Mouse (Mus musculus): ENCODE measurements around the gene Adgrb3. TPM values are rescaled to one million over a fixed set of nuclear protein-coding genes. Genes with fewer than 3 reads are reported as not detected.

Adgrb3 gene
- polyA plus RNA-seq, 1 experiment from 2014 or later: 0.58 TPM

- no peak overlapping the region for H3K27ac ChIP-seq (replicated peaks in 1 of 2; ENCODE audit: control insufficient read depth in 1 of 2, insufficient read depth in 1 of 2, low read depth in 2 of 2, low read length in 2 of 2)
- H3K9me3 ChIP-seq (ENCODE audit: control insufficient read depth, low read length): no peaks in the 10 kb centered on the region
- no peak for ATAC-seq (ENCODE audit: insufficient number of reproducible peaks, insufficient read depth, low FRiP score, low read depth)
- no peak overlapping the region for H3K4me3 ChIP-seq (ENCODE audit: control insufficient read depth in 1 of 2, insufficient read depth in 1 of 2, low read depth in 1 of 2, low read length in 2 of 2)
- H3K36me3 ChIP-seq (ENCODE audit: control insufficient read depth, insufficient read depth, low read length): no peaks in the 10 kb centered on the region
- no peak overlapping the region for H3K4me2 ChIP-seq (ENCODE audit: low read length)
- H3K9ac ChIP-seq (ENCODE audit: low read length): no peak overlapping the region
- H3K27me3 ChIP-seq (ENCODE audit: control insufficient read depth, insufficient read depth, low read length): no peaks in the 10 kb centered on the region
- WGBS: 81% methylated on average over 5 of the region's 5 CpGs
- no peaks in the 10 kb centered on the region for H3K4me1 ChIP-seq (ENCODE audit: control insufficient read depth in 2 of 2, insufficient read depth in 2 of 2, low read length in 2 of 2)
Observed at GRCm38 (mm10) chr1:25729844-25730243, 99.7 kb downstream of the Adgrb3 start.

- Histone ChIP-seq H3K27me3 (ENCODE audit: control insufficient read depth, insufficient read depth, low read length) (no peaks in the 10 kb centered on the region), H3K4me1 (ENCODE audit: control insufficient read depth in 2 of 2, insufficient read depth in 2 of 2, low read length in 2 of 2) (no peaks in the 10 kb centered on the region), H3K9ac (ENCODE audit: low read length) (no peak overlapping the region), H3K4me2 (ENCODE audit: low read length) (no peak overlapping the region), H3K4me3 (ENCODE audit: control insufficient read depth in 1 of 2, insufficient read depth in 1 of 2, low read depth in 1 of 2, low read length in 2 of 2) (no peak overlapping the region), H3K36me3 (ENCODE audit: control insufficient read depth, insufficient read depth, low read length) (no peaks in the 10 kb centered on the region), H3K27ac (replicated peaks in 1 of 2; ENCODE audit: control insufficient read depth in 1 of 2, insufficient read depth in 1 of 2, low read depth in 2 of 2, low read length in 2 of 2) (no peak overlapping the region), H3K9me3 (ENCODE audit: control insufficient read depth, low read length) (no peaks in the 10 kb centered on the region)
- ATAC-seq (ENCODE audit: insufficient number of reproducible peaks, insufficient read depth, low FRiP score, low read depth): no peak
- WGBS: 50% methylated on average over 1 of the region's 1 CpGs
Observed at GRCm38 (mm10) chr1:25711474-25711873, 118.0 kb downstream of the Adgrb3 start.

GRCm38 (mm10) chr1:25706299-25706698 is 123.2 kb downstream of the Adgrb3 start:
- 73% methylated on average over 2 of the region's 2 CpGs for WGBS
- H3K4me1 ChIP-seq (ENCODE audit: control insufficient read depth in 2 of 2, insufficient read depth in 2 of 2, low read length in 2 of 2): no peaks in the 10 kb centered on the region
- ATAC-seq (ENCODE audit: insufficient number of reproducible peaks, insufficient read depth, low FRiP score, low read depth): no peak

GRCm38 (mm10) chr1:25698702-25699250 is 130.7 kb downstream of the Adgrb3 start:
- no peak overlapping the region for H3K4me2 ChIP-seq (ENCODE audit: low read length)
- no peaks in the 10 kb centered on the region for H3K4me1 ChIP-seq (ENCODE audit: control insufficient read depth in 2 of 2, insufficient read depth in 2 of 2, low read length in 2 of 2)
- H3K9ac ChIP-seq (ENCODE audit: low read length): no peak overlapping the region
- no peaks in the 10 kb centered on the region for H3K36me3 ChIP-seq (ENCODE audit: control insufficient read depth, insufficient read depth, low read length)
- 75% methylated on average over 6 of the region's 6 CpGs for WGBS
- no peak overlapping the region for H3K4me3 ChIP-seq (ENCODE audit: control insufficient read depth in 1 of 2, insufficient read depth in 1 of 2, low read depth in 1 of 2, low read length in 2 of 2)
- no peak for ATAC-seq (ENCODE audit: insufficient number of reproducible peaks, insufficient read depth, low FRiP score, low read depth)
- no peak overlapping the region for H3K27ac ChIP-seq (replicated peaks in 1 of 2; ENCODE audit: control insufficient read depth in 1 of 2, insufficient read depth in 1 of 2, low read depth in 2 of 2, low read length in 2 of 2)
- no peaks in the 10 kb centered on the region for H3K9me3 ChIP-seq (ENCODE audit: control insufficient read depth, low read length)
- H3K27me3 ChIP-seq (ENCODE audit: control insufficient read depth, insufficient read depth, low read length): no peaks in the 10 kb centered on the region

More at GRCm38 (mm10) chr1:25706299-25706698, 123.2 kb downstream of the Adgrb3 start:
- Histone ChIP-seq H3K4me3 (ENCODE audit: control insufficient read depth in 1 of 2, insufficient read depth in 1 of 2, low read depth in 1 of 2, low read length in 2 of 2) (no peak overlapping the region), H3K27me3 (ENCODE audit: control insufficient read depth, insufficient read depth, low read length) (no peaks in the 10 kb centered on the region), H3K9ac (ENCODE audit: low read length) (no peak overlapping the region), H3K27ac (replicated peaks in 1 of 2; ENCODE audit: control insufficient read depth in 1 of 2, insufficient read depth in 1 of 2, low read depth in 2 of 2, low read length in 2 of 2) (no peak overlapping the region), H3K4me2 (ENCODE audit: low read length) (no peak overlapping the region), H3K36me3 (ENCODE audit: control insufficient read depth, insufficient read depth, low read length) (no peaks in the 10 kb centered on the region), H3K9me3 (ENCODE audit: control insufficient read depth, low read length) (no peaks in the 10 kb centered on the region)

- Histone ChIP-seq H3K36me3 (ENCODE audit: control insufficient read depth, insufficient read depth, low read length) (no peaks in the 10 kb centered on the region), H3K27ac (replicated peaks in 1 of 2; ENCODE audit: control insufficient read depth in 1 of 2, insufficient read depth in 1 of 2, low read depth in 2 of 2, low read length in 2 of 2) (no peak overlapping the region), H3K4me1 (ENCODE audit: control insufficient read depth in 2 of 2, insufficient read depth in 2 of 2, low read length in 2 of 2) (no peaks in the 10 kb centered on the region), H3K9me3 (ENCODE audit: control insufficient read depth, low read length) (no peaks in the 10 kb centered on the region), H3K9ac (ENCODE audit: low read length) (no peak overlapping the region), H3K27me3 (ENCODE audit: control insufficient read depth, insufficient read depth, low read length) (no peaks in the 10 kb centered on the region), H3K4me3 (ENCODE audit: control insufficient read depth in 1 of 2, insufficient read depth in 1 of 2, low read depth in 1 of 2, low read length in 2 of 2) (no peak overlapping the region), H3K4me2 (ENCODE audit: low read length) (no peak overlapping the region)
- WGBS: 64% methylated on average over 4 of the region's 4 CpGs
- ATAC-seq (ENCODE audit: insufficient number of reproducible peaks, insufficient read depth, low FRiP score, low read depth): no peak
Observed at GRCm38 (mm10) chr1:25697179-25697578, 132.3 kb downstream of the Adgrb3 start.

- Histone ChIP-seq H3K27me3 (ENCODE audit: control insufficient read depth, insufficient read depth, low read length) (no peaks in the 10 kb centered on the region), H3K4me1 (ENCODE audit: control insufficient read depth in 2 of 2, insufficient read depth in 2 of 2, low read length in 2 of 2) (no peaks in the 10 kb centered on the region), H3K4me3 (ENCODE audit: control insufficient read depth in 1 of 2, insufficient read depth in 1 of 2, low read depth in 1 of 2, low read length in 2 of 2) (no peak overlapping the region), H3K9ac (ENCODE audit: low read length) (no peak overlapping the region), H3K27ac (replicated peaks in 1 of 2; ENCODE audit: control insufficient read depth in 1 of 2, insufficient read depth in 1 of 2, low read depth in 2 of 2, low read length in 2 of 2) (no peak overlapping the region), H3K4me2 (ENCODE audit: low read length) (no peak overlapping the region), H3K36me3 (ENCODE audit: control insufficient read depth, insufficient read depth, low read length) (no peaks in the 10 kb centered on the region), H3K9me3 (ENCODE audit: control insufficient read depth, low read length) (no peaks in the 10 kb centered on the region)
- no peak for ATAC-seq (ENCODE audit: insufficient number of reproducible peaks, insufficient read depth, low FRiP score, low read depth)
- 64% methylated on average over 3 of the region's 3 CpGs for WGBS
Observed at GRCm38 (mm10) chr1:25696771-25697170, 132.7 kb downstream of the Adgrb3 start.

GRCm38 (mm10) chr1:25682118-25682517 is 147.4 kb downstream of the Adgrb3 start:
- Histone ChIP-seq H3K9me3 (ENCODE audit: control insufficient read depth, low read length) (no peaks in the 10 kb centered on the region), H3K9ac (ENCODE audit: low read length) (no peak overlapping the region), H3K4me1 (ENCODE audit: control insufficient read depth in 2 of 2, insufficient read depth in 2 of 2, low read length in 2 of 2) (no peaks in the 10 kb centered on the region), H3K36me3 (ENCODE audit: control insufficient read depth, insufficient read depth, low read length) (no peaks in the 10 kb centered on the region), H3K27me3 (ENCODE audit: control insufficient read depth, insufficient read depth, low read length) (no peaks in the 10 kb centered on the region), H3K4me3 (ENCODE audit: control insufficient read depth in 1 of 2, insufficient read depth in 1 of 2, low read depth in 1 of 2, low read length in 2 of 2) (no peak overlapping the region), H3K4me2 (ENCODE audit: low read length) (no peak overlapping the region), H3K27ac (replicated peaks in 1 of 2; ENCODE audit: control insufficient read depth in 1 of 2, insufficient read depth in 1 of 2, low read depth in 2 of 2, low read length in 2 of 2) (no peak overlapping the region)
- no peak for ATAC-seq (ENCODE audit: insufficient number of reproducible peaks, insufficient read depth, low FRiP score, low read depth)
- 61% methylated on average over 3 of the region's 3 CpGs for WGBS

GRCm38 (mm10) chr1:25679656-25680055 is 149.9 kb downstream of the Adgrb3 start:
- H3K27ac ChIP-seq (replicated peaks in 1 of 2; ENCODE audit: control insufficient read depth in 1 of 2, insufficient read depth in 1 of 2, low read depth in 2 of 2, low read length in 2 of 2): no peak overlapping the region
- no peak overlapping the region for H3K4me3 ChIP-seq (ENCODE audit: control insufficient read depth in 1 of 2, insufficient read depth in 1 of 2, low read depth in 1 of 2, low read length in 2 of 2)
- no peaks in the 10 kb centered on the region for H3K4me1 ChIP-seq (ENCODE audit: control insufficient read depth in 2 of 2, insufficient read depth in 2 of 2, low read length in 2 of 2)
- H3K27me3 ChIP-seq (ENCODE audit: control insufficient read depth, insufficient read depth, low read length): no peaks in the 10 kb centered on the region
- no peak overlapping the region for H3K4me2 ChIP-seq (ENCODE audit: low read length)
- H3K9me3 ChIP-seq (ENCODE audit: control insufficient read depth, low read length): no peaks in the 10 kb centered on the region
- H3K36me3 ChIP-seq (ENCODE audit: control insufficient read depth, insufficient read depth, low read length): no peaks in the 10 kb centered on the region
- WGBS: 62% methylated on average over 2 of the region's 2 CpGs
- H3K9ac ChIP-seq (ENCODE audit: low read length): no peak overlapping the region
- no peak for ATAC-seq (ENCODE audit: insufficient number of reproducible peaks, insufficient read depth, low FRiP score, low read depth)
